Mouse (Mus musculus) heart, embryonic 11.5 days (tissue): ENCODE results near the gene Sacm1l. TPM values are rescaled to one million over a fixed set of nuclear protein-coding genes. Genes with fewer than 3 reads are reported as not detected.

Experiments used
- ATAC-seq: fragments of 200-750 bp; cut with Nextera tagmentation; replicated peaks from 2 replicates; pipeline ENCODE4 v1.8.0; 2017; ENCODE audit warnings: moderate library complexity; ENCODE audit not compliant: insufficient number of reproducible peaks, low FRiP score, low TSS enrichment
- H3K27ac ChIP-seq: fragments of 300-500 bp; sonication (generic); 2 replicates; pipeline ENCODE4 v1.5.1; 2014; ENCODE audit warnings: mild to moderate bottlenecking, low read depth, low read length
- H3K27me3 ChIP-seq: fragments of 300-500 bp; sonication (generic); 2 replicates; pipeline ENCODE4 v1.6.1; 2014; ENCODE audit warnings: mild to moderate bottlenecking, low read length, mixed read lengths; ENCODE audit not compliant: control insufficient read depth, insufficient read depth
- H3K36me3 ChIP-seq: fragments of 300-500 bp; sonication (generic); 2 replicates; pipeline ENCODE4 v1.6.1; 2014; ENCODE audit warnings: mild to moderate bottlenecking, low read length, moderate library complexity, mixed read lengths; ENCODE audit not compliant: control insufficient read depth, insufficient read depth
- H3K4me1 ChIP-seq: fragments of 300-500 bp; sonication (generic); 2 replicates; pipeline ENCODE4 v1.6.1; 2014; ENCODE audit warnings: low read length; ENCODE audit not compliant: control insufficient read depth, insufficient read depth
- H3K4me2 ChIP-seq: fragments of 300-500 bp; sonication (generic); 2 replicates; pipeline ENCODE4 v1.6.1; 2014; ENCODE audit warnings: mild to moderate bottlenecking, moderate library complexity
- H3K4me3 ChIP-seq: fragments of 300-500 bp; sonication (generic); 2 replicates; pipeline ENCODE4 v1.5.1; 2014; ENCODE audit warnings: low read depth, low read length
- H3K9ac ChIP-seq: fragments of 300-500 bp; sonication (generic); 2 replicates; pipeline ENCODE4 v1.6.1; 2014; ENCODE audit warnings: mild to moderate bottlenecking, low read depth, low read length, moderate library complexity
- H3K9me3 ChIP-seq: fragments of 300-500 bp; sonication (generic); replicated peaks from 2 replicates; pipeline ENCODE4 v1.6.1; 2016; ENCODE audit warnings: low read length; ENCODE audit not compliant: control insufficient read depth
- WGBS: fragments of 180-500 bp; shearing (Covaris S2); extraction: QIAGEN DNeasy Blood & Tissue Kit; methylation state at CpG from one replicate; pipeline ENCODE4 v1.1.7; 2014; ENCODE audit not compliant: insufficient replicate concordance; 5-methylcytosine and 5-hydroxymethylcytosine counted together
- polyA plus RNA-seq: library from polyadenylated mRNA; unstranded; fragments of >200 nt; fragmentation: Nextera tagmentation; extraction: Ambion mirVana; gene quantifications from 2 replicates; pipeline ENCODE4 v1.2.1, GENCODE M21; 2014

The Sacm1l gene
- polyA plus RNA-seq, 1 experiment from 2014 or later = 38.1 TPM

GRCm38 (mm10) chr9:123577360-123578192, 48.0 kb downstream of the Sacm1l start:
- H3K27ac ChIP-seq = no peak overlapping the region
- H3K9ac ChIP-seq = no peak overlapping the region
- H3K4me2 ChIP-seq = no peak overlapping the region
- WGBS = 82% methylated on average over 10 of the region's 10 CpGs
- H3K9me3 ChIP-seq = no peaks in the 10 kb centered on the region
- no peaks in the 10 kb centered on the region for H3K27me3 ChIP-seq
- H3K36me3 ChIP-seq = peaks cover 2% of the 10 kb centered on the region; the same call in 1 of the 2 replicates
- H3K4me3 ChIP-seq = no peak overlapping the region
- H3K4me1 ChIP-seq = no peaks in the 10 kb centered on the region
- ATAC-seq = no peak

- WGBS = 46% methylated on average over 7 of the region's 7 CpGs
- no peak overlapping the region for H3K4me3 ChIP-seq
- no peak overlapping the region for H3K9ac ChIP-seq
- H3K27me3 ChIP-seq = no peaks in the 10 kb centered on the region
- H3K4me2 ChIP-seq = no peak overlapping the region
- H3K4me1 ChIP-seq = no peaks in the 10 kb centered on the region
- H3K27ac ChIP-seq = no peak overlapping the region
- no peak for ATAC-seq
- H3K9me3 ChIP-seq = no peaks in the 10 kb centered on the region
- peaks cover 7% of the 10 kb centered on the region for H3K36me3 ChIP-seq
Measured at GRCm38 (mm10) chr9:123589240-123589910, 59.8 kb downstream of the Sacm1l start.

DNA sequence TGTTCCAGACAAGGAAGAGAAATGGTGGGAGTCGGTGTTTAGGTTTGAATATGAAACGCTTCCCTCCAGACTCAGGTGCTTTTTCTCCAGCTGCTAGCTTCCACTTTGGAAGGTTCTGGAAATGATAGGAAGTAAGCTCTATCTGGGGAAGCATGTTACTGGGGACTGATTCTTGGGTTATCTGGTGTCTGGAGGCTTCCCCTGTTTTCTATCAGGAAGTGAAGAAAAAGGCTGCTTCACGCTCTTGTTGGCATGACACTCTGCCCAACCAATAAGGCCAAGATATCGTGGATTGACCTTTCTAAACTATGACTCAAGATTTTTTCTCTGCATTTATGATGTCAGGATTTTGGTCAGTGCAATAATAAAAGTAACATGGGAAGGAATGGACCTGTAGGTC, 65.6 kb downstream of the Sacm1l start:
- H3K36me3 ChIP-seq = 0 out of 2 replicates have a peak, but pooled peaks cover 2% of the 10 kb centered on the region
- no peak overlapping the region for H3K4me2 ChIP-seq
- no peaks in the 10 kb centered on the region for H3K27me3 ChIP-seq
- no peak overlapping the region for H3K27ac ChIP-seq
- no peak overlapping the region for H3K9ac ChIP-seq
- no peaks in the 10 kb centered on the region for H3K4me1 ChIP-seq
- ATAC-seq = no peak
- WGBS = 89% methylated on average over 4 of the region's 4 CpGs
- no peak overlapping the region for H3K4me3 ChIP-seq
- H3K9me3 ChIP-seq = no peaks in the 10 kb centered on the region

DNA sequence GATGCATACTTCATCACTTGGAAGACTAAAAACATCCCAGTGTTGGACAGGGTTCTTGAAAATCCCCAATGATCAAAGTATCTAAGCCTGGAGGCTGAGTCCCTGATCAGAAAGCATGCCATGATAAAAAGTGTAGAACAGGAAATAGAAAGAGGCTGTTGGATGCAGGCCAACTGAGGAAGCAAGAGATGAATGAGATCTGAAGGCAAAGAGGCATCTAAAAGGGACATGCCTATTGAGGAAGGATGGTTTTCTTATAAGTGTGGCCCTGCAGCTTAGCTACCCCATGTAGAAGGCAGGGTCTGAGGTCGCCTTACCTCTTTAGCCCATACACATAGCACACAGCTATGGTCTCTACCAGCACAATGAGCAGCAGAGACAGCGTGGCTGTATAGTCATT, 67.4 kb downstream of the Sacm1l start:
- H3K36me3 ChIP-seq = 0 out of 2 replicates have a peak, but pooled peaks cover 2% of the 10 kb centered on the region
- no peak overlapping the region for H3K27ac ChIP-seq
- no peaks in the 10 kb centered on the region for H3K4me1 ChIP-seq
- no peak for ATAC-seq
- H3K4me2 ChIP-seq = no peak overlapping the region
- WGBS = 89% methylated on average over 2 of the region's 2 CpGs
- no peak overlapping the region for H3K9ac ChIP-seq
- H3K9me3 ChIP-seq = no peaks in the 10 kb centered on the region
- H3K27me3 ChIP-seq = no peaks in the 10 kb centered on the region
- no peak overlapping the region for H3K4me3 ChIP-seq

GRCm38 (mm10) chr9:123597376-123597775, 67.8 kb downstream of the Sacm1l start:
- WGBS = 85% methylated on average over 2 of the region's 2 CpGs
- Histone ChIP-seq H3K27ac (no peak overlapping the region), H3K9ac (no peak overlapping the region), H3K9me3 (no peaks in the 10 kb centered on the region), H3K27me3 (no peaks in the 10 kb centered on the region), H3K4me2 (no peak overlapping the region), H3K4me1 (no peaks in the 10 kb centered on the region), H3K4me3 (no peak overlapping the region), H3K36me3 (0 out of 2 replicates have a peak, but pooled peaks cover 2% of the 10 kb centered on the region)
- no peak for ATAC-seq

DNA sequence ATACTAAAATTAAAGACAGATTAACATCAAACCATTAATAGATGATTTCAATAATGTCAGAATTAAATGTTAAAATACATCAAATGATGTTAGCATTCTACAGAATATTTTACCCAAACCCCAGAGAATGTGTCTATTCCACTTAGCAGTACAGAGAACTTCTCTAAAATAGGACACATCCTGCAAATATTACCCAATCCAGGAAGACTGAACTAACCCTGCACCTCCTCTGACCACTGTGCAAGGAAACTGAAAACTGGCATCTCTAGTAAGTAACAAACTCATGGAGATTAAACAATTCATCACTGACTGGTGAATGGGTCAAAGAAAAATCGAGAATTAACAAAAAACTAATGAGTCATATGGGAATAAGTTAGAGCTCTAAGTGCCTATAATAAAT, 72.0 kb downstream of the Sacm1l start:
- Histone ChIP-seq H3K4me2 (no peak overlapping the region), H3K27me3 (no peaks in the 10 kb centered on the region), H3K27ac (no peak overlapping the region), H3K9ac (no peak overlapping the region), H3K4me1 (no peaks in the 10 kb centered on the region), H3K4me3 (no peak overlapping the region), H3K9me3 (no peaks in the 10 kb centered on the region), H3K36me3 (no peaks in the 10 kb centered on the region)
- WGBS = 65% methylated on average over 1 of the region's 1 CpGs
- no peak for ATAC-seq

GRCm38 (mm10) chr9:123620311-123621098, 90.9 kb downstream of the Sacm1l start:
- Histone ChIP-seq H3K4me2 (no peak overlapping the region), H3K9me3 (no peaks in the 10 kb centered on the region), H3K4me1 (no peaks in the 10 kb centered on the region), H3K27ac (no peak overlapping the region), H3K4me3 (no peak overlapping the region), H3K27me3 (no peaks in the 10 kb centered on the region), H3K9ac (no peak overlapping the region), H3K36me3 (no peaks in the 10 kb centered on the region)
- 81% methylated on average over 5 of the region's 5 CpGs for WGBS
- no peak for ATAC-seq

- Histone ChIP-seq H3K4me1 (no peaks in the 10 kb centered on the region), H3K4me3 (no peak overlapping the region), H3K27ac (no peak overlapping the region), H3K27me3 (no peaks in the 10 kb centered on the region), H3K9me3 (no peaks in the 10 kb centered on the region), H3K4me2 (no peak overlapping the region), H3K36me3 (no peaks in the 10 kb centered on the region), H3K9ac (no peak overlapping the region)
- no peak for ATAC-seq
- 77% methylated on average over 2 of the region's 2 CpGs for WGBS
Measured at GRCm38 (mm10) chr9:123624741-123625140, 95.2 kb downstream of the Sacm1l start.
